Mouse (Mus musculus): ENCODE data around the gene Tomm34.
"Not testable (repeated sequence)": the region's sequence is repeated elsewhere in the genome, so short reads cannot be mapped to it uniquely, and the experiment has no call there.

Gene Tomm34

GRCm38 (mm10) chr2:164076874-164077425, 6.0 kb upstream of the Tomm34 start:
- no peak for DNase-seq (ENCODE audit: low spot score in 2 of 2)

DNA sequence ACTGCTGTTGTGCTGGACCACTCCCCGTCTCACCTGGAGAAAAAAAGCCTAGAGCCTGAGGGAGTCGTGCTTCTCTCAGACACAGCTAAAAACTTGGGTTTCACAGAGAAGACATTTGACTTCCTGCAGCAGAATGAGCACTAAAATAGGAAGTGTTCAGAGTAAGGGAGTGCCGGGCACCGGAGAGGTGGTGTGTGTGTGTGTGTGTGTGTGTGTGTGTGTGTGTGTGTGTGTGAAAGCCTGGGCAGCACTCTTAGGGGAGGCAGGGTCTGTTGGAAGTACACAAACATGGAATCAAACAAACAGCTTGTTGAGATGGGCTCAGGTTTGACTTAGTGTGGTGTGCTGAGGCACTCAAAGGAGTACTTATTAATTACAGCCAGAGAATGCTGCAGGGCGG, 4.1 kb upstream of the Tomm34 start:
- no peak for DNase-seq (ENCODE audit: low spot score in 2 of 2)

- peak; percentile 96 to 98 for DNase-seq (ENCODE audit: low spot score in 2 of 2)
These were observed 3.1 kb upstream of the Tomm34 start for GRCm38 (mm10) chr2:164073918-164074578.

- DNase-seq (ENCODE audit: low spot score in 2 of 2), result no peak
These were observed 2.2 kb upstream of the Tomm34 start for GRCm38 (mm10) chr2:164073120-164073519.

- DNase-seq (ENCODE audit: low spot score in 2 of 2), result no peak
These were observed 1.1 kb upstream of the Tomm34 start for GRCm38 (mm10) chr2:164072109-164072508.

- not testable (repeated sequence) for DNase-seq (ENCODE audit: low spot score in 2 of 2)
These were observed 460 bp upstream of the Tomm34 start for GRCm38 (mm10) chr2:164071437-164071820.

- DNase-seq (ENCODE audit: low spot score in 2 of 2), result no peak
These were observed 716 bp downstream of the Tomm34 start, which contains the start of gene Stk4 for GRCm38 (mm10) chr2:164070142-164070764. TSS of gene Stk4 (plus strand) at chr2:164070322.

DNA sequence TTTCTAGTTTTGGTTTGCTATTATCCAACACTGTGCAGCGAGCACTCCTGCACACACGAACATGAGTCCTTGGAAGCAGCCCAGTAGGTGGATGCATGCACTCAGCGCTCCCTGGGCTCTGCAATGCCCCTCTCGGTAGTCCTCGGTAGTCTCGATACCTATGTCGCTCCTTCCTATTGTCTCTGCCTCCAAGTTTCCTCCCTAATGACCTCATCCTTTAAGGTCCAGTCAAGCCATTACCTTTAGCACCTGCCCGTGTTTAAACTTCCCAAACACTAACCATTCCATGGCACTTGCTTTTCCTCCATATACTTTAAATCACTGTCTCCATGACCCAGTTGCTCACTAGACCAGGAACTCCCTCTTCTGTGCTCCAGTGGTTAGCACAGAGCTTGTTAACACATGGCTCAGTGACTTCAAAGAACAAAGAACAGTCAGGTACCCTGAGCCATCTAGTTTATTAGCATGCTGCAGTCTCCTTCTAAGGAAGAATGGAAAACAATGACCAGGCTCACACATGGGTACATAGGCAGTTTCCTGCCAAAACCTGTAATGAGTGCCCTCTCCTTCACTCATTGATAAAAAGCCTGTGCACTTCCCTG, 11.2 kb downstream of the Tomm34 start:
- no peak for DNase-seq (ENCODE audit: low spot score in 2 of 2)

DNA sequence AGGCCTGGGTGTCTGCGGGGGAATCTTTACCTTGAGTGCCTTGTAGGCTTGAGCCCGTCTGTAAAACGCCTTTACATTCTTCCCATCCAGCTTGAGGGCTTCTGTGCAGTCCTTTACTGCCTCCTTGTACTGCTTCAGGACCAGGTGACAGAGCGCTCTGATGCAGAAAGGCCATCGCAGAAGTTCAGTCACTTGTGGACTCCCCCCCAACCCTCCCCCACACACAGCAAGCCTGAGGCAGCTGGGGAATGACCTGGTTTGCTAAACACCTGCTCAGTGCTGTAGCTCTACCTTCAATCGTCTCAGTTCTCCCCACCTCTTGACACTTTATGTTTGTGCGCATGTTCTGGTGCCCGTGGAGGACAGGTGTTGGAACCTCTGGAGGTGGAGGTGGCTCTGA, 16.3 kb downstream of the Tomm34 start:
- no peak for DNase-seq (ENCODE audit: low spot score in 2 of 2)

- DNase-seq (ENCODE audit: low spot score in 2 of 2), result no peak
These were observed 17.2 kb downstream of the Tomm34 start for GRCm38 (mm10) chr2:164053767-164054166.

- DNase-seq (ENCODE audit: low spot score in 2 of 2), result no peak
These were observed 23.7 kb downstream of the Tomm34 start for GRCm38 (mm10) chr2:164047197-164047690.

- no peak for DNase-seq (ENCODE audit: low spot score in 2 of 2)
These were observed 29.4 kb downstream of the Tomm34 start for GRCm38 (mm10) chr2:164041523-164041922.

- no peak for DNase-seq (ENCODE audit: low spot score in 2 of 2)
These were observed 30.0 kb downstream of the Tomm34 start for GRCm38 (mm10) chr2:164040949-164041348.

DNA sequence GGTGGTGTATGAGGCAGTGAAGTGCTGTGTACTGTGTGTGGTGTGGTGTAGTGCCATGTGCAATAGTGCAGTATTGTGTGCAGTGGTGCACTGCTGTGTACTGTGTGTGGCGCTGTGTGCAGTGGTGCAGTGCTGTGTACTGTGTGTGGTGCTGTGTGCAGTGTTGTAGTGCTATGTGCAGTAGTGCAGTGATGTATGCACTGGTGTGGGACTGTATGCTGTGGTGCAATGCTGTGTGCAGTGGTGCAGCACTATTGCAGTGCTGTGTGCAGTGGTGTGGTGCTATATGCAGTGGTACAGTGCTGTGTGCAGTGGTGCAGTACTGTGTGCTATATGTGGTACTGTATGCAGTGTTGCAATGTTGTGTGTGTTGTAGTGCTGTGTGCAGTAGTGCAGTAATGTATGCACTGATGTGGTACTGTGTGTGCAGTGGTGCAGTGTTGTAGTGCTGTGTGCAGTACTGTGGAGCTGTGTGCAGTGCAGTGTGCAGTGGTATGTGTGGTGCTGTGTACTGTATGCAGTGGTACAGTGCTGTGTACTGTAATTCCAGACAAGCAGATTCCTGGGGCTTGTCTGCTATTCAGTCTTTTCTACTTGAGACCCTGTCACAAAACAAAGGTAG, 32.5 kb downstream of the Tomm34 start:
- DNase-seq (ENCODE audit: low spot score in 2 of 2), result no peak

DNA sequence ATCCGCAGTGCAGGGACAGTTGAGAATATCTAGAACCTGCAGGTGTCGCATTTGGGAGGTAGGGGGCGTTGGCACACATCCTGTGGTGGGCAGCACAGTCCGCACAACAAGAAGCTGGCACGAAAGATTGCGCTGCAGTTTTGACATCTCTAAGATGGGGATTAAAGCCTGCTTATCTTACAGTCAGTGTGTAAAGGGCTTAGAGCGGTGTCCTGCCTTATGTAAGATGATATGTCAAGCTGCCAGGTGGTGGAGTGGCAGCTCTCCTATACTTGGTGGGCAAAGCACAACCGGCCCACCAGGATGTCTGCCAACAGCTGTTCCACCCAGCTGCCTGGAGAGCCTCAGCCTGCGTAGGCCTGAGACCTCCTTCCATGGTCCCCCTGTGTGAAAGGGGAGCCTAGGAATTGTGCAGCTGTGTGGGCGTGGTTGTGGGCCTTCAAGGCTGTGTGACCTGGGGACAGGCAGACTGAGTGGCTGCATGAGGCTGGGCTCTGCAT, 34.4 kb downstream of the Tomm34 start:
- DNase-seq (ENCODE audit: low spot score in 2 of 2), result peak in 1 of 2 experiments; percentile 10

- DNase-seq (ENCODE audit: low spot score in 2 of 2), result no peak
These were observed 38.0 kb downstream of the Tomm34 start for GRCm38 (mm10) chr2:164032973-164033372.

- DNase-seq (ENCODE audit: low spot score in 2 of 2), result no peak
These were observed 39.8 kb downstream of the Tomm34 start for GRCm38 (mm10) chr2:164031147-164031546.

DNA sequence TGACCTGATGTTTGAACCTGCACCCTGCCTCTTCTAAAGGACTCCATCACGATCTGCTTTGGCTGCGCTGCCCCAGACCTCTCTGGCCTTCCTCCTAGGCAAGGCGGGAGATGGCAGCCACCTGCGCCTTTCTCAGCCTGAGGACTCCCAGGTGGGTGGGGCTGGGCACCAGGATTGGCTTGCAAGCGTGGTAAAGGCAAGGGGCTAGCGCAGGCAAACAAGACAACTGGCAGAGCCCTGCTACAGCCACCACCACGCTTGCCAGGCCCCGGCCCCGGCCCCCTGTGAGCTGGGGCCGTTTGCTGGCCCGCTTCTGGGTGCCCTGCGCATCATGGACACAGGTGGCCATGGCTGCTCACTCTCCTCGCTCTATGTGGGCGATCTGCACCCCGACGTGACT, 45.8 kb downstream of the Tomm34 start, which contains the start of gene Pabpc1l:
TSS of gene Pabpc1l (plus strand) at position 301 of the 400 bp plus-strand sequence.
- no peak for DNase-seq (ENCODE audit: low spot score in 2 of 2)

- no peak for DNase-seq (ENCODE audit: low spot score in 2 of 2)
These were observed 48.9 kb downstream of the Tomm34 start for GRCm38 (mm10) chr2:164022104-164022503.

DNA sequence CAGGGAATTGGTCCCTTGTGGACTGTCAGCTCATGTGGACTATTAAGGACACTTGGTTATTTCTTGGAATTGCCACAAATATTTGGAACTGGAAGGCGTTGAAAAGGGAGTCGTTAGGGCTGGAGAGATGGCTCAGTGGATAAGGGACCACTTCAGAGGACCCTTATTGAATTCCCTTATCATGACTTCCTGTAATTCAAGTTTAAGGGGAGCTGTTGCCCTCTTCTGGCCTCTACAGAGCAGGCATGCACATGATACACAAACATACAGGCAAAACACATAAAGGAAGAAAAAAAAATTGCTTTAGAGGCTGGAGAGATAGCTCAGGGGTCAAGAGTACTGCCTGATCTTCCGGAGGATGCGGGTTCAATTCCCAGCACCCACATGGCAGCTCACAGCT, 51.0 kb downstream of the Tomm34 start:
- no peak for DNase-seq (ENCODE audit: low spot score in 2 of 2)

GRCm38 (mm10) chr2:164018910-164019309, 52.1 kb downstream of the Tomm34 start:
- no peak for DNase-seq (ENCODE audit: low spot score in 2 of 2)

- DNase-seq (ENCODE audit: low spot score in 2 of 2), result no peak
These were observed 55.7 kb downstream of the Tomm34 start for GRCm38 (mm10) chr2:164015304-164015703.
